Mouse (Mus musculus): ENCODE results near the gene Fads2.

DNA sequence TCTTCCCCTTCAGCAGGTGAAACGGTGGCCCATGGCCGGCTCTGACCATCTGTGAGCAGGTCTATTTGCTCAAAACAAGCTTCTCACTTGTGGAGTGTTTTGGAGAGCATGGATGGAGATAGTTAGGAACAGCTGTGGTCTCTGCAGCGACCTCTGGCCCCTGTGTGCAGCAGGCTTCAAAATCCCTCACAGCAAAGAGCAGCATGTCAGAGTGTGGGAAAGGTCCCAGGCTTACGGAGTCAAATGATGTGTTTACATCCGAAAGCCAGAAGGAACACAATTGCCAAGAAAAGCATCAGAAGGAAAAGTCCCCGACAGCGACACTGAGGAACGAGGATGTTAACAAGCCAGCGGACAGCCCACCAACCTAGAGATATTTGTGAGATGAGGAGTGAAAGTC, 16.1 kb downstream of the Fads2 start:
- TF ChIP-seq CTCF (IDR thresholded peaks at IDR 0.05; ENCODE audit: low read depth) (no peak), EP300 (IDR thresholded peaks at IDR 0.05; ENCODE audit: low read depth) (no peak)

Measured in liver, embryonic 14.5 days (tissue).